Mouse (Mus musculus) cerebellum, postnatal 4 days (tissue): ENCODE results near the gene Gm13103.
"Not testable (repeated sequence)": the region's sequence is repeated elsewhere in the genome, so short reads cannot be mapped to it uniquely, and the experiment has no call there.

ENCODE experiments used
- DNase-seq, 2 experiments: peaks; one replicate each; pipeline ENCODE4 v3.0.0; 2022; ENCODE audit warnings: low spot score in 2 of 2, mixed read lengths in 1 of 2

The Gm13103 gene

DNA sequence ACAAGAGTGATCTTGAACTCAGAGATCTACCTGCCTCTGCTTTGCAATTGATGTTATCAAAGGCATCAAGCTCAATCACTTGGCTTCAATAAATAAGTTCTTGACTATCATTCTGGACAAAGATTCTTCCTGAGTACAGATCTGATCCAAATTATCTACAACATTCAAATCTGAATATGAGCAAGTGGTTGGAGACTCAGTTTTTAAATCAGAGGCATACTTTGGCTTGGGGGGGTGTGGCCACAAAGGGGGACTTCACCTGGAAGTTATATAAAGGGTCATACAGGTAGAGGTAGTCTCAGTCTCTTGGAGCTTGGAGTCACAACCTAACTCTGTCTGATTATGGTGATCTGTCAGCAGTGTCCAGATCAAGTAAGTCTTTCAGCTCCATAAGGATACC, at the start of gene Gm13103:
Gene Gm13103, plus strand, starts transcription at position 301 of the 400 bp plus-strand sequence.
- DNase-seq, result not testable (repeated sequence)

GRCm38 (mm10) chr4:143815993-143816392, 30.3 kb upstream of the Gm13103 start, which contains the start of gene Gm13084:
Gm13084 (minus strand) TSS chr4:143816093.
- no peak for DNase-seq

DNA sequence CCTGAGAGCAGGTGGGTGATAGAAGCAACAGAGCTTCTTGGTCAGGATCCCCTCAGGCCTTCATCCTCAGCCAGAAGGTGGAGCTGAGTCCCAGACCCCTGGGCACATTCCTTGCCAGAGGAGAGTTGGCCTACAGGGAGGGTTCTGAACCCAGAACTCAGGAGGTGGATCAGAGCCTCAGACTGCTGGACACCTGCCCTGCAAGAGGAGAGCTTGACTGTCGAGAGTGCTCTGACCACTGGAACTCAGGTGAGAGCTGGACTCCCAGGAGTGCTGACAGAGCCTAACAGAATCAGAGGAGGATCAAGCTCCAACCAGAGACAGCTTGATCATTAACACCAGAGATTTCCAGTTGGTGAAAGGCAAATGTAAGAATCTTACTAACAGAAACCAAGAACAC, 36.1 kb downstream of the Gm13103 start:
- not testable (repeated sequence) for DNase-seq

DNA sequence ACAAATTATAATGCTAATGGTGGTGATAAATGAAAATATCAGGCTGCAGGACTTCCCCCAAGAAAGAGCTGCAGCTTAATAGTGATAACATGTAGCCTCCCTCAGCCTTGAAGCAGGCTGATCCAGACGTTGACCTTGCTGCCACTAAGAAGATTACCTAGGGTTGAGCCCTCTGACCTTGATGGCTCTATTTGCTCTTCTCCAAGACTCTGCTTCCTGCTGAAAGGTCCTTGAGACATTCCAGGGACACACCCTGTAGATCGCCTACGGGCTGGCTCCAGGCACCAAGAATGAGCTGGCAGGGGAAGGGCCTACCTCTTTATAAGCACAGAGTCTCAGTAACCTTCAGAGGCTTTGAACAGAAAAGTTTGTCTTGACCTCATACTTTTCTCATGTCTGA, 48.1 kb downstream of the Gm13103 start:
- DNase-seq, result not testable (repeated sequence)

DNA sequence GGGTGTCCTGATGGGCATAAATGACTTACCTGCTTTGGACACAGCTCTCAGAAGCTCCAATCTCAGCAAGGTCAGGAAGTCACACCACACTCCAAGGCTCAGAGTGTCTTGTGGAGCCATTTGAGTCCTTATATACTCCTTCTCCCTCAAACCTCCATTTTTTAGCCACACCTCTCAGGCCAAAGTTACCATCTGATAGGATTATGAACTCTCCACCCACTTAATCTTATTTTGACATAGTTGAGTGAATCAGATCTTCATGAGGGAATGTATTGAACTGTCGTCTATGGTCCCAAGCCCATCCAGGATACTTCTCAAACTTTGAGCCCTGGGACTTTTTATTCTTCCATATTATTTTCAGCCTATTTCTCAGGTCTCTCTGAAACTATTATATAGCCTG, 54.0 kb downstream of the Gm13103 start, which contains the start of gene Pramef6:
Gene Pramef6, minus strand, starts transcription at position 101 of the 400 bp plus-strand sequence.
- DNase-seq, result not testable (repeated sequence)
